In genomic region chr7:143556964-143557610, GRCm38 (mm10) we compare ENCODE assay signal across 8 mouse cellular contexts. TPM values are rescaled to one million over a fixed set of nuclear protein-coding genes. Genes with fewer than 3 reads are reported as not detected.
DNase-seq lines count a peak whose midpoint lies in the region; ATAC-seq and TF ChIP-seq lines count a peak whose summit lies in the region.

No protein-coding gene starts in this region.

- peaks cover 16% of the 10 kb centered on the region; the same call in 1 of the 2 replicates for H3K79me2 ChIP-seq in MEL (ENCODE audit: control insufficient read depth, insufficient read depth, low read length, poor library complexity)

- no peaks in the 10 kb centered on the region for H3K27me3 ChIP-seq in hindbrain, embryonic 13.5 days
- no peaks in the 10 kb centered on the region for H3K27me3 ChIP-seq in hindbrain, embryonic 12.5 days
- H3K27me3 ChIP-seq in MEL (ENCODE audit: control insufficient read depth in 1 of 2, insufficient read depth in 2 of 2, low read length in 2 of 2), result no peaks in the 10 kb centered on the region
- no peaks in the 10 kb centered on the region for H3K27me3 ChIP-seq in liver, postnatal 0 days (ENCODE audit: insufficient read depth, low read length)

- DNase-seq in MEL (ENCODE audit: low read depth, low spot score), result peak; percentile 89
- DNase-seq in cerebellum, postnatal 10 days, result peak; percentile 59 to 80
- peak; percentile 55 for DNase-seq in heart, postnatal 4 days
- peak; percentile 83 for DNase-seq in liver, postnatal 0 days
- DNase-seq in right cerebral cortex, postnatal 25 days, result peak; percentile 10
- DNase-seq in embryo, embryonic 11 days, result no peak

- peak in 1 of 2 experiments; percentile 60; a peak in 1 of 4 replicates for TF ChIP-seq POLR2A in MEL (IDR thresholded peaks at IDR 0.05; ENCODE audit: control insufficient read depth in 1 of 2, insufficient read depth in 1 of 2, low read depth in 1 of 2, low read length in 2 of 2, poor library complexity in 1 of 2)

- peaks cover 86% of the 10 kb centered on the region for H3K36me3 ChIP-seq in hindbrain, embryonic 13.5 days
- H3K36me3 ChIP-seq in hindbrain, embryonic 12.5 days, result peaks cover 77% of the 10 kb centered on the region
- H3K36me3 ChIP-seq in MEL (ENCODE audit: control insufficient read depth in 1 of 2, insufficient read depth in 2 of 2, low read length in 2 of 2), result peaks cover 4 to 36% of the 10 kb centered on the region in 2 experiments; a peak in 3 of 4 replicates
- H3K36me3 ChIP-seq in liver, postnatal 0 days (replicated peaks; ENCODE audit: insufficient read depth, low read length), result peaks cover 70% of the 10 kb centered on the region

- H3K9ac ChIP-seq in hindbrain, embryonic 13.5 days, result 0 out of 2 replicates have a peak overlapping the region, but pooled peaks have one; percentile 25
- no peak overlapping the region for H3K9ac ChIP-seq in hindbrain, embryonic 12.5 days
- H3K9ac ChIP-seq in MEL (ENCODE audit: control insufficient read depth, low read depth, low read length, poor library complexity, severe bottlenecking), result peak overlapping the region; percentile 56
- peak overlapping the region; percentile 16 for H3K9ac ChIP-seq in liver, postnatal 0 days (replicated peaks)

- H3K27ac ChIP-seq in hindbrain, embryonic 13.5 days, result peak overlapping the region; percentile 58
- no peak overlapping the region for H3K27ac ChIP-seq in hindbrain, embryonic 12.5 days
- peak overlapping the region; percentile 91 for H3K27ac ChIP-seq in MEL (ENCODE audit: control insufficient read depth, low read depth, low read length)
- H3K27ac ChIP-seq in liver, postnatal 0 days (ENCODE audit: low read depth), result peak overlapping the region; percentile 71

- 68% methylated on average over 8 of the region's 8 CpGs for WGBS in hindbrain, embryonic 13.5 days
- 81% methylated on average over 8 of the region's 8 CpGs for WGBS in hindbrain, embryonic 12.5 days
- 54% methylated on average over 8 of the region's 8 CpGs for WGBS in liver, postnatal 0 days (ENCODE audit: insufficient replicate concordance)

- no peaks in the 10 kb centered on the region for H3K9me3 ChIP-seq in hindbrain, embryonic 13.5 days
- H3K9me3 ChIP-seq in hindbrain, embryonic 12.5 days (replicated peaks), result no peaks in the 10 kb centered on the region
- H3K9me3 ChIP-seq in MEL (replicated peaks; ENCODE audit: insufficient read depth, low read length), result no peaks in the 10 kb centered on the region
- no peaks in the 10 kb centered on the region for H3K9me3 ChIP-seq in liver, postnatal 0 days (ENCODE audit: low read length)

- H3K4me3 ChIP-seq in hindbrain, embryonic 13.5 days, result no peak overlapping the region
- no peak overlapping the region for H3K4me3 ChIP-seq in hindbrain, embryonic 12.5 days
- peak overlapping the region; percentile 9 to 18; a peak in 1 of 4 replicates for H3K4me3 ChIP-seq in MEL (ENCODE audit: control insufficient read depth in 1 of 2, insufficient read depth in 1 of 2, low read depth in 2 of 2, low read length in 2 of 2)
- no peak overlapping the region for H3K4me3 ChIP-seq in liver, postnatal 0 days (ENCODE audit: low read depth, low read length)

- TF ChIP-seq CTCF in MEL (IDR thresholded peaks at IDR 0.05 in 2 of 3, conservative IDR thresholded peaks at IDR 0.05 in 1 of 3; ENCODE audit: control insufficient read depth in 1 of 3, insufficient read depth in 1 of 3, low read depth in 2 of 3, low read length in 3 of 3, poor library complexity in 1 of 3, severe bottlenecking in 1 of 3), result no peak
- no peak for TF ChIP-seq CTCF in liver, postnatal 0 days (IDR thresholded peaks at IDR 0.05; ENCODE audit: low read depth)

- ATAC-seq in hindbrain, embryonic 13.5 days (ENCODE audit: low FRiP score), result peak; percentile 71; the same call in 1 of the 2 replicates
- ATAC-seq in hindbrain, embryonic 12.5 days (ENCODE audit: low FRiP score), result no peak
- ATAC-seq in liver, postnatal 0 days, result peak; percentile 96

- TF ChIP-seq RAD21 in MEL (IDR thresholded peaks at IDR 0.05; ENCODE audit: low read depth, low read length), result no peak

- peak; percentile 89 to 98 for TF ChIP-seq EP300 in MEL (IDR thresholded peaks at IDR 0.05; ENCODE audit: low read depth in 1 of 2, low read length in 2 of 2)
- peak; percentile 93 for TF ChIP-seq EP300 in liver, postnatal 0 days (IDR thresholded peaks at IDR 0.05; ENCODE audit: low read depth)

- H3K4me1 ChIP-seq in hindbrain, embryonic 13.5 days (replicated peaks), result peaks cover 4% of the 10 kb centered on the region
- no peaks in the 10 kb centered on the region for H3K4me1 ChIP-seq in hindbrain, embryonic 12.5 days
- peaks cover 10 to 40% of the 10 kb centered on the region in 2 experiments for H3K4me1 ChIP-seq in MEL (ENCODE audit: control insufficient read depth in 1 of 2, insufficient read depth in 2 of 2, low read length in 2 of 2)
- 0 out of 2 replicates have a peak, but pooled peaks cover 7% of the 10 kb centered on the region for H3K4me1 ChIP-seq in liver, postnatal 0 days (ENCODE audit: insufficient read depth)

- H3K4me2 ChIP-seq in hindbrain, embryonic 13.5 days, result no peak overlapping the region
- no peak overlapping the region for H3K4me2 ChIP-seq in hindbrain, embryonic 12.5 days (replicated peaks)
- peak overlapping the region; percentile 44; the same call in 1 of the 2 replicates for H3K4me2 ChIP-seq in liver, postnatal 0 days (ENCODE audit: low read depth, low read length)

TF ChIP-seq in MEL, 35 proteins besides CTCF, POLR2A, EP300 and RAD21 (continues in another document):
- TF ChIP-seq MXI1 (IDR thresholded peaks at IDR 0.05; ENCODE audit: low read depth, low read length), result peak; percentile 55; the same call in 1 of the 2 replicates
- TF ChIP-seq SMC3 (IDR thresholded peaks at IDR 0.05; ENCODE audit: low read depth, low read length), result no peak
- TF ChIP-seq USF2 (IDR thresholded peaks at IDR 0.05; ENCODE audit: borderline replicate concordance in 1 of 2, insufficient read depth in 1 of 2, low read depth in 1 of 2, low read length in 2 of 2), result no peak
- TF ChIP-seq SIN3A (IDR thresholded peaks at IDR 0.05; ENCODE audit: low read length), result peak; percentile 90; the same call in 1 of the 2 replicates
- peak; percentile 87 for TF ChIP-seq ETS1 (IDR thresholded peaks at IDR 0.05; ENCODE audit: low read depth, low read length)
- TF ChIP-seq MYB (IDR thresholded peaks at IDR 0.05; ENCODE audit: low read depth, low read length), result peak; percentile 99
- TF ChIP-seq ZMIZ1 (IDR thresholded peaks at IDR 0.05; ENCODE audit: low read depth, low read length), result 0 out of 2 replicates have a peak, but pooled peaks have one; percentile 52
- peak; percentile 51 for TF ChIP-seq NELFE (IDR thresholded peaks at IDR 0.05; ENCODE audit: low read depth, low read length)
- peak; percentile 88 for TF ChIP-seq TCF12 (IDR thresholded peaks at IDR 0.05; ENCODE audit: low read depth, low read length)
- no peak for TF ChIP-seq POLR2AphosphoS5 (IDR thresholded peaks at IDR 0.05; ENCODE audit: borderline replicate concordance, low read depth, low read length)
- 0 out of 2 replicates have a peak, but pooled peaks have one; percentile 16 for TF ChIP-seq JUND (IDR thresholded peaks at IDR 0.05; ENCODE audit: low read depth, low read length)
- TF ChIP-seq NRF1 (IDR thresholded peaks at IDR 0.05; ENCODE audit: insufficient read depth, low read depth, low read length, poor library complexity, severe bottlenecking), result no peak
- TF ChIP-seq MAX (IDR thresholded peaks at IDR 0.05; ENCODE audit: low read length), result peak; percentile 79
- peak; percentile 8; the same call in 1 of the 2 replicates for TF ChIP-seq RCOR1 (IDR thresholded peaks at IDR 0.05; ENCODE audit: low read depth, low read length)
- peak; percentile 71 for TF ChIP-seq GATA1 (IDR thresholded peaks at IDR 0.05; ENCODE audit: low read depth, low read length)
- no peak for TF ChIP-seq CHD1 (IDR thresholded peaks at IDR 0.05; ENCODE audit: low read depth, low read length)
- TF ChIP-seq MAZ (IDR thresholded peaks at IDR 0.05; ENCODE audit: low read depth, low read length), result 0 out of 2 replicates have a peak, but pooled peaks have one; percentile 17
- TF ChIP-seq USF1 (IDR thresholded peaks at IDR 0.05; ENCODE audit: low read depth, low read length), result peak; percentile 22; the same call in 1 of the 2 replicates
- TF ChIP-seq E2F4 (IDR thresholded peaks at IDR 0.05; ENCODE audit: borderline replicate concordance, low read depth, low read length), result no peak
- peak; percentile 27; the same call in 1 of the 2 replicates for TF ChIP-seq HCFC1 (IDR thresholded peaks at IDR 0.05; ENCODE audit: low read depth, low read length)
- TF ChIP-seq ZNF384 (IDR thresholded peaks at IDR 0.05; ENCODE audit: low read depth, low read length), result no peak

RNA-seq across cellular contexts. Expression of gene Nap1l4, which starts 8.2 kb away (rescaled TPM):
- polyA plus RNA-seq in hindbrain, embryonic 13.5 days (2015; fragmentation: Nextera tagmentation; extraction: Ambion mirVana), result 340 and 351 TPM in 2 replicates
- 321 and 332 TPM in 2 replicates for polyA plus RNA-seq in hindbrain, embryonic 12.5 days (2016; fragmentation: Nextera tagmentation; extraction: Ambion mirVana)
- 136 and 165 TPM in 2 replicates for total RNA-seq in MEL (2012; rRNA removed)
- polyA plus RNA-seq in MEL (2012; ENCODE audit: insufficient read depth in 1 of 2, insufficient read length in 2 of 2, low read depth in 1 of 2, low replicate concordance in 2 of 2, missing spikeins in 1 of 2), result 100 to 1,000 TPM in 1 of 2 experiments, not detected in 1; 186 TPM
- 100 to 1,000 TPM; 203 to 204 TPM for total RNA-seq in heart, postnatal 4 days (2021)
- 55.7 and 61.2 TPM in 2 replicates for polyA plus RNA-seq in liver, postnatal 0 days (2015; fragmentation: Nextera tagmentation; extraction: Ambion mirVana)

RNA-seq across cellular contexts. Expression of gene Cars, which starts 42.8 kb away (rescaled TPM):
- 57.8 and 66.1 TPM in 2 replicates for polyA plus RNA-seq in hindbrain, embryonic 13.5 days (2015; fragmentation: Nextera tagmentation; extraction: Ambion mirVana)
- polyA plus RNA-seq in hindbrain, embryonic 12.5 days (2016; fragmentation: Nextera tagmentation; extraction: Ambion mirVana), result 57.1 and 61.6 TPM in 2 replicates
- total RNA-seq in MEL (2012; rRNA removed), result 40.8 and 62.2 TPM in 2 replicates
- 10 to 100 TPM in 1 of 2 experiments, not detected in 1; 73.5 TPM for polyA plus RNA-seq in MEL (2012; ENCODE audit: insufficient read depth in 1 of 2, insufficient read length in 2 of 2, low read depth in 1 of 2, low replicate concordance in 2 of 2, missing spikeins in 1 of 2)
- 10 to 100 TPM; 24.5 to 27.1 TPM for total RNA-seq in heart, postnatal 4 days (2021)
- polyA plus RNA-seq in liver, postnatal 0 days (2015; fragmentation: Nextera tagmentation; extraction: Ambion mirVana), result 18.1 and 22.7 TPM in 2 replicates

RNA-seq across cellular contexts. Expression of gene Phlda2, which starts 54.1 kb away (rescaled TPM):
- polyA plus RNA-seq in hindbrain, embryonic 13.5 days (2015; fragmentation: Nextera tagmentation; extraction: Ambion mirVana), result 0.53 and 1.5 TPM in 2 replicates
- polyA plus RNA-seq in hindbrain, embryonic 12.5 days (2016; fragmentation: Nextera tagmentation; extraction: Ambion mirVana), result 3.3 TPM in 2 replicates
- 152 and 160 TPM in 2 replicates for total RNA-seq in MEL (2012; rRNA removed)
- 100 to 1,000 TPM in 1 of 2 experiments, not detected in 1; 253 TPM for polyA plus RNA-seq in MEL (2012; ENCODE audit: insufficient read depth in 1 of 2, insufficient read length in 2 of 2, low read depth in 1 of 2, low replicate concordance in 2 of 2, missing spikeins in 1 of 2)
- not detected for total RNA-seq in heart, postnatal 4 days (2021)
- 10.5 and 10.8 TPM in 2 replicates for polyA plus RNA-seq in liver, postnatal 0 days (2015; fragmentation: Nextera tagmentation; extraction: Ambion mirVana)

Comparison
In these comparisons a context has a peak if more than half of its experiments do, and no peak if none do; other contexts are left out.
1. H3K4me3 ChIP-seq: peak in MEL (2 of 2); none in hindbrain, embryonic 13.5 days (single experiment), hindbrain, embryonic 12.5 days (single experiment) and liver, postnatal 0 days (single experiment).